Mouse (Mus musculus) urinary bladder, postnatal 36 days (tissue): ENCODE results near the gene Il11.
"Not testable (repeated sequence)": the region's sequence is repeated elsewhere in the genome, so short reads cannot be mapped to it uniquely, and the experiment has no call there.

ENCODE experiments used
- DNase-seq, 2 experiments: peaks; one replicate each; pipeline ENCODE4 v3.0.0; 2022; ENCODE audit warnings: low spot score in 2 of 2, mixed read lengths in 1 of 2

Gene Il11

DNA sequence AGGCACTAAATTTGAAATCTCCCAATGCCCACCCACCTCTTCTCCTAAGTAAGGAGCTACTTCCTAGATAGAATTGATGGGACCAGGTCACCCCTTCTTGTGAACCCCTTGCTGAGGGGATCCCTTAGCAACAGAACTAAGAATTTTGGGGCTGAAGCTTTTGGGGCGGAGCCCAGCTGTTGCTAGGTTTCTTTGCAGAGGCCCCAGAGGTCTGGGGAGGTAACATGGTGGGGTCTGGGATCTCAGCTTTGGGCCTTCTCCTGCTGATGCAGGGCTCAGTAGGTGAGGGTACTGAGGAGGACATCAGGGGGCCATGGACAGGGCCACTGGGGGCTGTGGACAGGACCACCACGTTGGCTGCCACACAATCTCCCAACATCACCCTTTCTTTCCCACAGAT, at the start of gene Il11, which contains the start of gene Tmem190:
TSS of gene Il11 (minus strand) at position 101 of the 400 bp plus-strand sequence.
TSS of gene Tmem190 (plus strand) at position 179 of the 400 bp plus-strand sequence.
- no peak for DNase-seq

DNA sequence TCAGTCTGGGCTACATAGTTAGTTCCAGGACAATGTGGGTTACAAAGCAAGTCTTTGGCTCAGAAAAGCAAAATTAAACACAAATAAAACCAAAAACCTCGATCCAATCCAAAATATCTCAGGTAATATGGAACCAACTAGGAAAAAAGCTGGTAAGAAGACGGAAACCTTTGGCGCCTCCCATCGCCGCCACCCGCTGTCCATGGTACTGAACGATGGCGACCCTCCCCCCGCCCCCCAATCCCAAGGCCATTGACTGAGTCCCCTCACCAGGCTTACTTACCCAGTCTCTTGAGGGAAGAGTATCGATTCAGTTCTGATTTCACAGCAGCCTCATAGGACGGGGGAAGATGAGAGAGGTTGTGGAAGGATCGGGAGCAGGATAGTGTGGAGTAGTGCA, 47.8 kb upstream of the Il11 start:
- no peak for DNase-seq

DNA sequence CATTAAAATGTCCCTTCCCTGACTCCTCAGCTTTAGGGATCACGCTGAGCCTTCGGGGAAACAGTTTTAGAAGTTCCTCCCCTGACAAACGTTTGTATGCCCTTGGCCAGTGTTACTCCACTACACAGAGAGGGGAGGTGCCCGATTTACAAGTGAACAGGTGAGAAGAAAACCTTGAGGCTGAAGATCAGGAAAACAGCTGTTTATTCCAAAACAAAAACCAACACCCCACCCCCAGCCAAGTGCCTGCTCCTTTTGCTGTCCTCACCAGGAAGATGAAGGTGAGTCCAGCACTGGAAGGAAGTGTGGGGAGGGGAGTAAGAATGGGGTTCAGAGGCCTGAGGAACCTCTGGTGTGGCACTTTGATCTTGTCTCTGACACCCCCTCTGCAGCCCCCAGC, 42.7 kb upstream of the Il11 start:
- DNase-seq, result no peak

DNA sequence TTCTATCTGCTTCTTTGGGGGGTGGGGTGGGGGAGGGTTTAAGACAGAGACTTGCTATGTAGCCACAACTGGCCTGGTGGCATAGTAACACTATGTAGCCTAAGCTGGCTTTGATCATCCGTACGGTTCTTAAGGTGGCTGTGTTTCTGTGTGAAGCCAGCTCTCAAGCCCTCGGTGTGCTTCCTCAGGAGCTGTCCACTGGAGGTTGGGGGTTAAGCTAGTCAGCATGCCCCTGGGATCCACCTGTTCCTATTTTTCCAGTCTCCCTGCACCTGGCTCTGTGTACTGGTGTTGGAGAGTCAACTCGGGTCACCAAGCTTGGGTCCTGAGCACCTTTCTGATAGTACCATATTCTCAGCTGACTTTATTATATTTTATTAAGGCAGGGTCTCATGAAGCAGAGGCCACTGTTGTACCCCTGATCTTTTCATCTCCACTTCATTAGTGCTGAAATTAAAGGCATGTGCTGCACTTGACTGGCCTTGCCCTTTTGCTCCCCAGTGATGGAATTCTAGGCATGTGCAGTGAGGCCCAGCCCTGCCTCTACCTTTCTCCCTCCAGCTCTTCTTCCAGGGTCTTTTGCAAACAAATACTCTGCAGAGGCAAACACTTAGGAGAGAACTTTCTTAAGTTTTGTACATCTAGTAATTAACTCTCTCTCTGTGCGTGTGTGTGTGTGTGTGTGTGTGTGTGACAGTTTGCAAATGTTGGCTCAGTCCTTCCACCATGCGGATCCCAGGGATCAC, 39.7 kb upstream of the Il11 start:
- no peak for DNase-seq

DNA sequence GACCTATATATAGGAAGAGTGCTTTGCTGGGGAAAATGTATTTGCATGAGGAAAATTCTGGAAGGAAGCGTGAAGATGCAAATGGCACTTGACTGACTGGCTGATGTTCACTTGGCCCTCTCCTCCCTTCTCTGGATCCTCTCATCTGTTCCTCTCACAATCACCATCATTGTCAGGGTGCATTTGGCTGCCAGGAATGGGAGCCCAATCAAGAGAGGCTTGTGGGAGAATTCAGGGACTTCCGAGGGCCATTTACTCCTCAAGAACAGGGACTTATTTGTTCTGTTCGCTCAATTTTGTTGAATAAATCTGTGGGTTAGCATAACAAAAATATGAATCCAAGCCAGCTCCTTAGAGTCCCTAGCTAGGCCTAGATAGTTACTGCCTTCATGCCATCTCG, 39.0 kb upstream of the Il11 start:
- no peak for DNase-seq

DNA sequence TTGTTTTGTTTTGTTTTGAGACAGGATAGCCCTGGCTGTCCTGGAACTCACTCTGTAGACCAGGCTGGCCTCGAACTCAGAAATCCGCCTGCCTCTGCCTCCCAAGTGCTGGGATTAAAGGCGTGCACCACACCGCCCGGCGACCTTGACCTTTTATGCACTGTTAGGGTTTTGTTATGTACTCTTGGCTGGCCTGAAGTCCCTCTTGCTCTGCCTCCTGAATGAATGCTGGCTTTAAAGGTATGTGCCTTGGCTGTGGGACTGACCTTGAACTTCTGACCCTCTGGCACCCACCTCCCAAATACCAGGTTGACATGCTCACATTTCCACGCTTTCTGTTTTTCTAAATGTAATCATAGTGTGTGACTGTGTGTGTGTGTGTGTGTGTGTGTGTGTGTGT, 38.3 kb upstream of the Il11 start:
- not testable (repeated sequence) for DNase-seq

DNA sequence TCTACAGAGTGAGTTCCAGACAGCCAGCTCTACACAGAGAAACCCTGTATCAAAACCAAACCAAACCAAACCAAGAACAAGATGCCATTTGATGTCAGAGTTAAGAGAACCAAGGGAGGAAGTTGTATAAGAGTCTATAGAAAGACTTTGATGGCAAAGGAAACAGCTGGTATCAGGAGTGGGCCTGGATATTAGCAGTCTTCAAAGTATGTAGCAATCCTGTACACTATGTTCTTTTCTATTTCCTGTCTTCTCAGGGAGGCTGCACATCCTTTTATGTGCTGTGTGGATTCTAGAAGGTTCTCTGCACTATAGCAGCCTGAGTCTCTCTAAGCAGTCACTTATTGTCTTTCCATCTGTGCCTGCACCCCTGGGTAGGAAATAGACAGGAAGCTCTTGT, 33.9 kb upstream of the Il11 start:
- DNase-seq, result no peak

DNA sequence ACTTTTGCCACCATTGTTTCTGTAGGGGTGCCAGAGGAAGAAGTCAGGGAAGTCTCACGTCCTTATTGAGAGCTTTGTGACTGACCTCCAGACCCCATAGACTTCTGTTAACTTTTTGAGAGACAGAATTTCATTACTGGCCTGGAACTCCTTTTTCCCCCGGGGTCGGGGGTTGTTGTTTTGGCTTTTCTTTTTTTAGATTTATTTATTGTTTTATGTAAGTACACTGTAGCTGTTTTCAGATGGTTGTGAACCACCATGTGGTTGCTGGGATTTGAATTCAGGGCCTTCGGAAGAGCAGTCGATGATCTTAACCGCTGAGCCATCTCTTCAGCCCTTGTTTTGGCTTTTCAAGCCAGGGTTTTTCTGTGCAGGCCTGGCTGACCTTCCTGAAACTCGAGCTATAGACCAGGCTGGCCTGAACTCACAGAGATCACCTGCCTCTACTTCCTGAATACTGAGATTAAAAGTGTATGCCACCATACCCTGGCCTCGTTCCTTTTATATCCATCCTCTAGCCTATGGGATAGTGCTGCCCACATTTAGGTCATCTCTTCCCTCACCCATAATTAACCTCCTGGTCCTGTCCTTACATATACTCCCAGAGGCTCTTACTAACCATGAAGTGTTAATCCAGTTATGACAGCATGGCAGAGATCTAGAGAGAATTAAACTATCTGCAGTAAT, 30.6 kb upstream of the Il11 start:
- no peak for DNase-seq

DNA sequence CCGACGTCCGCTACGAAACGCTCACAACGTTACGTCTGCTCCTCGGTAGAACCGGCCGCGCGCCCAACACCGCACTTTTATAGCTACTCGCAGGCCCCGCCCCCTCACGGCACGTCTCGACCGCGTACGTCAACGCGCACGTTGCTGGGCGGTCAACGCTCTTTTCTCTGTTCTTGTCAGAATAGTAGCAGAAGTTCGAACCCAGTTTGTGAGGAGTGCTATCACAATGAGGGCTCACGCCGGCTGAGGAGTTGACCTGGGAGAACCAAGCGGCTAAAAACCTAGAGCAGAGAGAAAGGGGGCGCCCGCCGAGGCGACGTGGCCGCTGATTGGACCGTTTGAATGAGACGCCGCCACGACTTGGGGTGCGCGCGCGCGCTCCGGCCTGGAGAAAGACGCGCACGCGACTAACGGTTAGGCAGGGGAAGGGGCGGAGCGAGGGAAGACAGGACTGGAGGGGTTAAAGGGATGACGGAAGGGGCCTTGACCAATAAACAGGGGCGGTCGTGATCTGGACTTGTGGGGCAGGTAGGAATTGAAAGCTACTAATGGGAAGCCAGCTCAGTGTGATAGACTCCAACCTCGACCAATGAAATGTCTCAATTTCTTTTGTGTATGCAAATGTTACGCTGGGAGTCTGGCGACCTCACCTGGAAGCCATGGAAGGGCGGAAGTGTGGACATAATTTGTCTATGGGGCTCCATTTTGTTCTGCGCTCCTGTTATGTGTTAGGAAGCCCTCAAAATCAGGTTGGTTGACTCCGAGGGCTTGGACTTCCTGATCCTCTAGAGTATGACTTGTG, 29.8 kb upstream of the Il11 start, which contains the start of gene Ube2s:
TSS of gene Ube2s (minus strand) at position 288 of the 802 bp plus-strand sequence.
- peak; percentile 96 to 97 for DNase-seq

DNA sequence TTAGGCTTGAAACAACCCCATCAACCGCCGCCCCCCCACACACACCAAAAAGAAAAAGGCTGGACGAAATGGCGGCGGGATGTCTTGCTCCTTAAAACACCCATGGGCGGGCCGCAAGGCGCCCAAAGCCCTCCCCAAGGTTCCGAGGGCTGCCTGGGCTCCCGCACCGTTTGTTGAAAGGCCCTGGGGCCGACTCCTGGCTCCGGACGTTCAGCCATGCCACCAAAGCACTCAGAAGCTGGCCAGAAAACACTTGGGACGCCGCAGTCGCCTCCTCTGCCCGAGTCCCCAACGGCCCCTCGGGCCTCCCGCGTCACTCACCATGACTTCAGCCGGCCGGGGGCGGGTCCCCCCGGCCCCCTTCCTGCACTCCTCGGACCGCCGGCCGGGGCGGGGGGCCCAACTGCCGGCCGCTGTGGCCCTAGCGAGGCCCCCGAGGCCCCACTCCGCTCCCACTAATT, 29.2 kb upstream of the Il11 start:
- DNase-seq, result peak in 1 of 2 experiments; percentile 41

DNA sequence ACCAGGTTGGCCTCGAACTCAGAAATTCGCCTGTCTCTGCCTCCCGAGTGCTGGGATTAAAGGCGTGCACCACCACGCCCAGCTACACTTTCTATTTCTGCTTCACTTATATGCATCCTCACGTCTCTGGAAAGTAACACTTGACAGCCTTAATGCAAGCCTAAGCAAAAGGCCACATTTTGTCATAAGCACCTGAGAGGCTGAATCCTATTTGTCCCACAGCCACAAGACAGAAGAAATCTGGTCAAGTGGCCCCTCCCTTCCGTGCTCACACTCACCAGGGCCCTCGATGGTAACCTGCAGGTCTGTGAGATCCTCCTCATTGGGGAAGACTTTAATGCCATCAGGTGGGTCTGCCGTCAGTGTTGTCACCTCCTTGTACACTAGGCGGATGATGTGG, 28.5 kb upstream of the Il11 start:
- DNase-seq, result not testable (repeated sequence)

DNA sequence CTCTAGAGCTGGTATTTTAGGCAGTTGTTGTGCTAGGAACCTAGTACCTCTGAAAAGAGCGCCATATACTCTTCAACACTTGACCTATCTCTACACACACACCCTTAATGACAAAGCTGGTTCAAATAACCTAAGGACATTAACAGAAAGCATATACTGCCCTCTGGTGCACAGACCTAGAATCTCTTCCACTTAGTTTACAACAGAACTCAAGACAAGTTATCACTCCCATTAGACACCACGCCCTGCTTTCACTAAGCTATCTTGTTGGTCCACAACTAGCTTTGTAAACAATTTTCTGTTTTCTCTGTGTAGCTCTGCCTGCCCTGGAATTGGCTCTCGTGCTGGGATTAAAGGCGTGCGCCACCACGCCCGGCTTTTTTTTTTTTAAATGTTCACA, 24.1 kb upstream of the Il11 start:
- DNase-seq, result no peak

DNA sequence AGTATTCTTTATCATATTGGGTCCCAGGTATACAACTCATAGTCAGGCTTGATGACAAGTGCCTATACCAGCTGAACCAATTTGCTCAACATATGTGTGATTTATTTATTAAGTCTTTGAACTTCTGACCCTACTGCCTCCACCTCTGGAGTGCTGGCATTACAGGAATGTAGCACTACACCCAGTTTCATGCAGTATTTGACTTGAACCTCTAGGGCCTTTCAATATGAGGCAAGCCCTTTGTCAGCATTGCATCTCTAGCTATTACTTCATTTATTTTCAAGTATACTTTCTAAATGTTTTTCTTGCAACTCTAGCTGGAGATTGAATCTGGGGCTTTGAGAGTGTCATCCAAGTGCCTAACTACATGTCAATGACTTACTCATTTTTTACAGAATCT, 19.6 kb upstream of the Il11 start:
- DNase-seq, result no peak

DNA sequence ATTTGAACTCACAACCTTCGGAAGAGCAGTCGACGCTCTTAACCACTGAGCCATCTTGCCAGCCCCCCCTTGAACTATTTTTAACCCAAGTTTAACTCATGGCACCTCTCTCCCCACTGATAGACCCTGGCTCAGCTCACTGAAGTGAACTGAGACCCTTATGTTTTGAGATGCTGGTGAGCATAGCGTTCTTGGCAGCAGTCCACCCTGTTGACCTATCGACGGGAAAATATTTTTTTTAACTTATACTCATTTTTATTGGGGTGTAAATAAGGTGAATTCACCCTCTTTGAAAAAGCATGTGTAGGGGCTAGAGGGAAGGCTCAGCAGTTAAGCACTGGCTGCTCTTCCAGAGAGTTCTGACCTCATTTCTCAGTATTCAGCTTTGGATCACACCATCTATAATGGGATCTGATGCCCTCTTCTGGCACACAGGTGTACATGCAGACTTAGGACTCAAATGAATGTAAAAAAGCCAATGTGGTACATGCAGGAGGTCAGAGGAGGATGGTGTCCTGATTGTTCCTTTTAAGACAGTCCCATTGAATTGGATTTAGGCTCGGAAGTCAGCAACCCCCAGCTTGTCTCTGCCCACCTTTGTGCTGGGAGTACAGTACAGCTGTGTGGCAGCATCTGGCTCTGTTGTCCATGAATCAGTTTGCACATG, 13.2 kb upstream of the Il11 start:
- no peak for DNase-seq

DNA sequence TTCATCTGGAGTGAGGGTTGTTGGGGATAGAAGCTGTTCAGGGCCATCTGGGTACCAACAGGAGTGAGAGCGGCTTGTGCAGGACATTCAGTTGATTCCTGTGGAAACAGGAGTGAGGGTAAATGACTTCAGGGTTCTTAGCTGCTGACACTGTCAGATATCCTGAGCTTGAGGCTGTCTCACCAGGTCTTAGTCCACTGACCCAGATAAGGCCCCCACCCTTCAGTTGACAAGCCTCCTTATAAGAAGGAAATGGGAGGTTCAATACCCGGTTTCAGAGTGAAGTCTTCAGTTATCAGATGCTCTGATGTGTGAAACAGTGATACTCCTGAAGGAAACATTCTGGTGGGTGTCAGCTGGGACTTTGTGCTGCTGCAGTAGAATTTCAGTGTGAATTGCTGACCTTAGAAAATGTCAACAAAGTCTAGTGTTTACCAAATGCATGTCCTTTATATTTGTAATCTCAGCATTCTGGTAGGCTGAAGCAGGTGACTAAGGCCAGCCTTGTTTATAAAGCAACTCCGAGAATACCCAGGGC, 12.0 kb upstream of the Il11 start:
- no peak for DNase-seq

DNA sequence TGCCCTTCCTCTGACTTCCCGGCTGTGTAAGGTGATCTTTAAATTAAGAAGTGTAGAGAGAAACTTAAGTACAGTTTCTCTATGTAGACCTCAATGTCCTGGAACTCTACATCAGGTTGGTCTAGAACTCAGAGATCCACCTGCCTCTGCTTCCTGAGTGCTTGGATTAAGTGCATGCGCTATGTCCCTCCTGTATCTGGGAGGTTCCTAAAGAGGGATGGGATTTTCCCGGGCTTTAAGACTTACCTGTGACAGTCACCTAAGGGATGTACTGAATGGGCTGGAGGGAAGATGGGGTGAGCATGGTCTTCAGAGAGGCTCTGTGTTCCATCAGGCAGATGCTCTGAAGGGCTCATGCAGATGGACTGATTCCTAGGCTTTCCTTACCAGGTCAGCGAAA, 11.0 kb upstream of the Il11 start:
- DNase-seq, result no peak

DNA sequence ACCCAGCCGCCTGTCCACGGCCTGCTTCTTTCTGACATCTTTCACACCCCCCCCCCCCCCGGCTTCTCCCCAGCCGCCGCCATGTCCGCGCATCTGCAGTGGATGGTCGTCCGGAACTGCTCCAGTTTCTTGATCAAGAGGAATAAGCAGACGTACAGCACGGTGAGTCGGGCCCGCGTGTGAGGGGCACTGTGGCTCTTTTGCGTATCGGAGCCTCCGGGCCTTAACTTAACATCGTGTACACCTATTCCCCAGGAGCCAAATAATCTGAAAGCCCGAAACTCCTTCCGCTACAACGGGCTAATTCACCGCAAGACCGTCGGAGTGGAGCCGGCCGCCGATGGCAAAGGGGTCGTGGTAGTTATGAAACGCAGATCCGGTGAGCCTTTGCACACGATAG, 10.6 kb upstream of the Il11 start:
- not testable (repeated sequence) for DNase-seq

DNA sequence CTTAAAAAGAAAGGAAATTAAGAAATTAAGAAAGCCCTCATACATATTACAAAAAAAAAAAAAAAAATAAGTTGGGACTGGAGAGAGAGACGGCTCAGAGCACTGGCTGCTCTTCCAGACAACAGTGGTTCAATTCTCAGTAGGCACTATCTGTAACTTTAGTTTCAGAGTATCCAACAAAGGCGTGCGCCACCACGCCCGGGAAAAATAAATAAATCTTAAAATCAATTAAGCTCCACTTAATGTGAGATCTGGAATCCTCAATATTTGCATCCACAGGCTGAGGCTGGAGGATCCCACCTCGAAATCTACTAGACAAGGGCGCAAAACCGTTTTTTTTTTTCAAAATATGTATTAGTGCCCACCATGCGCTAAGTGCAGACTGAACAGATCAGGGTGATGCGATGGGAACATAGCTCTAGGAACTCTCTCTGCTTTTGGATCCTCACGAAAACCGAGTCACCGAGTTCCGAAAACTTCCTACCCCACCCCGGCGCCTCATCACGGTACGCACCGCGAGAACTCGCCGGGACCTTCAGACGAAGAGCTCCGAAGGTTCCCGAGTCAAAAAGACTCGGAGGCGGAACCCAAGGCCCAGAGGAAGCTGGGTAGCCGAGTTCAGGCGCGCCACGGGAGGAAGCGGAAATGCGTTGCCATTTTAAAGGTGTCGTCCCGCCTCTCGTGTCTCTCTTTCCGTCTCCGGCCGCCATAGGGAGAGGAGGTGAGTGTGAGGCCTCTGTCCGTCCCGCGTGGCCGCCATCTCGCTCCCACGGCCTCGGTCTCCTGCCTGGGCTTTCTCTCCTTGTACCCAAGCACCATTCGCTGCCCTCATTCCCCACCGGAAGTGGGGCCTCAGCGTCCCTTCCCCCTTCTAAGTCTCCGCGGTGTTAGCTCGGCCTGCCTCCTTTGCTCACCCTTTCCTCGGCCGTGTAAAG, 9.9 kb upstream of the Il11 start, which contains the start of gene Rpl28:
TSS of gene Rpl28 (plus strand) at position 597 of the 935 bp plus-strand sequence.
- peak; percentile 90 to 96 for DNase-seq

DNA sequence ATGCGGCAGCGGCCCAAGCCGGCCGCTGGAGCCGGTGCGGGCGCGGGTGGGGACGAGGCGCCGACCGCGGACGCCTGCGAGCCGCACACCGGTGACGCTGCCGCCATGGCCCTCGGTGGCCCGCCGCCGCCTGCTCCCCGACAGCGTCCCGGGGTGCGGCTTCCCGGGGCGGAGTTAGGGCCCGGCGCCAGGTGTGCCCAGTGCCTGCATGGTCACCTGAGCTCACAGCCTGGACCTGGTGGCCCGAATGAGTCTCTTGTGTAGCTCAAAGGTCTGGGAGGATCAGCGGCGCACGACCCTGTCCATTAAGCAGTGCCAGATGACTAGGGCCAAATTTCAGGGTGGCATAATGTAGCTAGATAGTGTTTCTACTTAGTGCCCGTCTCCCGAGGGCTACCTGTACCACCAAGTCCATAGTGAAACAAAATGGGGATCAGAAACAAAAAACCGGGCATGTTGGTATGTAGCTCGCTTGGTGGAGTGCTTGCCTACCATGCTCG, 6.8 kb upstream of the Il11 start, which contains the start of gene Tmem238:
TSS of gene Tmem238 (minus strand) at position 221 of the 500 bp plus-strand sequence.
- peak; percentile 70 to 78 for DNase-seq
